Mouse (Mus musculus) stomach, embryonic 14.5 days (tissue): ENCODE measurements at regions not wholly inside any gene's neighbourhood (a gene's known extent, or its start where the extent isn't known, plus 50 kb on each side); places are given as distances from the start of the nearest gene placed in this dataset.

Source experiments
- ATAC-seq: fragments of 200-750 bp; cut with Nextera tagmentation; 2 replicates; pipeline ENCODE4 v1.8.0; 2017; ENCODE audit warnings: low read depth, moderate TSS enrichment; ENCODE audit not compliant: insufficient number of reproducible peaks, insufficient read depth, low FRiP score
- H3K27ac ChIP-seq: fragments of 300-500 bp; sonication (generic); 2 replicates; pipeline ENCODE4 v1.5.1; 2014; ENCODE audit warnings: mild to moderate bottlenecking, low read length, moderate library complexity, mixed read lengths
- H3K27me3 ChIP-seq: fragments of 300-500 bp; sonication (generic); 2 replicates; pipeline ENCODE4 v1.6.1; 2014; ENCODE audit warnings: low read length, control low read depth, mixed read lengths; ENCODE audit not compliant: control insufficient read depth, insufficient read depth
- H3K36me3 ChIP-seq: fragments of 300-500 bp; sonication (generic); 2 replicates; pipeline ENCODE4 v1.6.1; 2014; ENCODE audit warnings: mild to moderate bottlenecking, control low read depth, low read length, moderate library complexity, mixed read lengths; ENCODE audit not compliant: control insufficient read depth, insufficient read depth
- H3K4me1 ChIP-seq: fragments of 300-500 bp; sonication (generic); 2 replicates; pipeline ENCODE4 v1.6.1; 2014; ENCODE audit warnings: low read length, control low read depth, mixed read lengths; ENCODE audit not compliant: control insufficient read depth, insufficient read depth
- H3K4me2 ChIP-seq: fragments of 300-500 bp; sonication (generic); replicated peaks from 2 replicates; pipeline ENCODE4 v1.6.1; 2014; ENCODE audit warnings: low read depth, low read length, control low read depth
- H3K4me3 ChIP-seq: fragments of 300-500 bp; sonication (generic); 2 replicates; pipeline ENCODE4 v1.5.1; 2014; ENCODE audit warnings: low read depth, low read length, control low read depth
- H3K9ac ChIP-seq: fragments of 300-500 bp; sonication (generic); replicated peaks from 2 replicates; pipeline ENCODE4 v1.6.1; 2014; ENCODE audit warnings: low read depth, mild to moderate bottlenecking, control low read depth, low read length, moderate library complexity, mixed read lengths
- H3K9me3 ChIP-seq: fragments of 300-500 bp; sonication (generic); 2 replicates; pipeline ENCODE4 v1.6.1; 2016; ENCODE audit warnings: low read depth, low read length, control low read depth; ENCODE audit not compliant: control insufficient read depth
- WGBS: fragments of 180-500 bp; shearing (Covaris S2); extraction: QIAGEN DNeasy Blood & Tissue Kit; methylation state at CpG from one replicate; pipeline ENCODE4 v1.1.7; 2014; 5-methylcytosine and 5-hydroxymethylcytosine counted together

DNA sequence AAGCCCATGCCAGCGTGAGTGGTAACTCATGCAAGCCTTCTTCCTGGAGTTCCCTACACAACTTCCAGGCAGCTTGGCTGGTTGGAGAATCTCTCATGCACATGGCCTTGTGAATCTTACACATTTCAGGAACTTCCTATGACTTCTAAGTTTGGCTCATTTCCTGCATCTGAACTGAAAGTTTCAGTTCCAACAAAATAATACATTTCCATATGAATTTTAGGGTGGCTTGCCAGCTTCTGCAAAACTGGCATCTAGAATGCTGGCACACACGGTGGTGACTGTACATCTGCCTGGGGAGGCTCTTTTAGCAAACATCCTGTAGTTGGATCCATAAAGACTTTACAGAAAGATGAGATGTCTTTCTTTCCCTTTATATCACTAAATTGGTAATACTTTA lies 110.6 kb upstream of the Kbtbd8 start:
- H3K4me1 ChIP-seq: no peaks in the 10 kb centered on the region
- no peaks in the 10 kb centered on the region for H3K27me3 ChIP-seq
- no peak overlapping the region for H3K4me3 ChIP-seq
- H3K9me3 ChIP-seq: no peaks in the 10 kb centered on the region
- no peak overlapping the region for H3K27ac ChIP-seq
- no peak overlapping the region for H3K9ac ChIP-seq
- H3K4me2 ChIP-seq: no peak overlapping the region
- WGBS: 83% methylated on average over 2 of the region's 2 CpGs
- H3K36me3 ChIP-seq: no peaks in the 10 kb centered on the region
- no peak for ATAC-seq

DNA sequence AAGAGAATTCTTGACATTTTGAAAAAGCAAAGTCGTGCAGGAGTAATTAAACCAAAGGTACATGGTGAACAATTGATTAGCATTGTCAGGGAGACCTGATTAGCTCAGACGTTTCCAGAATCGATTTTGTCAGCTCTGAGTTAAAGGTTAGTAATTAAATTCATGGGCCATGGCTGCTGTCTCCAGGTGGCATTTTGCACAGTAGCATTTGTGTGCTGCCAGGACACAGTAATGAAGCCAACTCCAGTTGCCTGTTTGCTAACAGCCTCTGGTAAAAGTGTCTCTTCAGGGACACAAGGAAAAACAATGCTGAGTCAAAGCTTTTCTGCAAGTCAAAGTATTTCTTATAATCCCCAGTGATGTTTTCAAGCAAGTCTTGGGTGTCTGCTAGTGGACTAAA lies 113.3 kb upstream of the Kbtbd8 start:
- Histone ChIP-seq H3K36me3 (no peaks in the 10 kb centered on the region), H3K4me1 (no peaks in the 10 kb centered on the region), H3K4me3 (no peak overlapping the region), H3K9ac (no peak overlapping the region), H3K27ac (no peak overlapping the region), H3K4me2 (no peak overlapping the region), H3K27me3 (no peaks in the 10 kb centered on the region), H3K9me3 (no peaks in the 10 kb centered on the region)
- no peak for ATAC-seq
- WGBS: 43% methylated on average over 3 of the region's 3 CpGs

DNA sequence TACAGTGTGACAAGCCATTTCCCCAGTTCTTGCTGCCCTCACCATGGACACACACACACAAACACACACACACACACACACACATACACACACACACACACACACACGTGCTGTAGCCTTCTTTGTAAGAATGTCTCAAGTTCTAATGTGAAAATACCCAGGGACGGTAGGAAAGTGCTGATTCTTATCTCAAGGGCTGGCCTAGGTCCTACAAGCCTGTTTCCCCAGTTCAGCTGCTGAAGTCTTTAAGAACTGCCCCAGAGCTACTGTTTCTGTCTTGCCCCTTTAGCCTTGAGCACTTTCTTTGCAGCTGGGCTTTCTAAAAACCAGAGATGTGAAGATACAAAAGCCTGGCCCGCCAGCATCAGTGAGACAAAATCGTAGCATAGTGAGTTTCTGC lies 117.5 kb upstream of the Kbtbd8 start:
- H3K4me2 ChIP-seq: no peak overlapping the region
- no peaks in the 10 kb centered on the region for H3K27me3 ChIP-seq
- no peak overlapping the region for H3K9ac ChIP-seq
- H3K27ac ChIP-seq: no peak overlapping the region
- H3K4me1 ChIP-seq: no peaks in the 10 kb centered on the region
- WGBS: 66% methylated on average over 4 of the region's 4 CpGs
- no peak for ATAC-seq
- H3K9me3 ChIP-seq: no peaks in the 10 kb centered on the region
- no peaks in the 10 kb centered on the region for H3K36me3 ChIP-seq
- H3K4me3 ChIP-seq: no peak overlapping the region

DNA sequence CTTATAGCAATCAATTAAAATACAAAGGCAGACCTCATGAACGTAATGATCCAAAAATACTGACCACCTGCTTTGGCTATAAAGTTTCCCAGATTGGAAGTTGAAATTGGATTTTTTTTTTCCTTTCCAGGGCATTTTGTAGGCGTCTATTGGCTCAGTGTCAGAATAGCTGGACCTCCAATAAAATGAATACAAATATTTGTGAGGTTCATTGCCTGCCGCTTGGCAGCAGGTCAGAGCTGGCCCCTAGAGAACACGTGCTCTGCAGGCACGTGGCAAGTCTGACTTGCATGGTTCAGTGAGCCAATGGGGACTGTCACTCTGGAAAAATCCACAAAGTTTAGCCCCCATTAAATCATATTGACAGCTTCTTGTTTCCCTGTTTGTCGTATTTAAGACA lies 118.0 kb upstream of the Kbtbd8 start:
- Histone ChIP-seq H3K27ac (no peak overlapping the region), H3K27me3 (no peaks in the 10 kb centered on the region), H3K9ac (no peak overlapping the region), H3K4me2 (no peak overlapping the region), H3K4me1 (no peaks in the 10 kb centered on the region), H3K4me3 (no peak overlapping the region), H3K9me3 (no peaks in the 10 kb centered on the region), H3K36me3 (no peaks in the 10 kb centered on the region)
- ATAC-seq: no peak
- 64% methylated on average over 6 of the region's 6 CpGs for WGBS

DNA sequence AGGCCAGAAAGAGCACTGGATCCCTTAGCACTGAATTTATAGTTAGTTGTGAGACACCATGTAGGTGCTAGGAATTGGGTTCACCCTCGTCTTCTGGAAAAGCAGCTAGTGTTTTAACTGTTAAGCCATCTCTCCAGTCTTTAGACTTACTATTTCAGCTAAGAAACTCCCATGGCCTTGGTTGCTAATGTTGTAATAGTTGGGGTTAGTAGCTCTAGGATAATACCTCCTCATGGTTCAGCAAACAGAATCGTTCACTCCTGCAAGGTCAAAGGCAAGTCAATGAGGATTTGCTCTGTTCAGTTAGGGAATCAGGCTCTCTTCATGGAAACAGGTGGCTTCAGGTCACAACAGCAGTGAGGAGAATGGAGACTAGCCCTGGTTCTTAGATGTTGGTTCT lies 118.7 kb upstream of the Kbtbd8 start:
- no peaks in the 10 kb centered on the region for H3K9me3 ChIP-seq
- no peak overlapping the region for H3K9ac ChIP-seq
- H3K36me3 ChIP-seq: no peaks in the 10 kb centered on the region
- no peak overlapping the region for H3K27ac ChIP-seq
- no peak overlapping the region for H3K4me2 ChIP-seq
- no peaks in the 10 kb centered on the region for H3K27me3 ChIP-seq
- no peak for ATAC-seq
- H3K4me3 ChIP-seq: no peak overlapping the region
- no peaks in the 10 kb centered on the region for H3K4me1 ChIP-seq
- WGBS: 73% methylated on average over 2 of the region's 2 CpGs

DNA sequence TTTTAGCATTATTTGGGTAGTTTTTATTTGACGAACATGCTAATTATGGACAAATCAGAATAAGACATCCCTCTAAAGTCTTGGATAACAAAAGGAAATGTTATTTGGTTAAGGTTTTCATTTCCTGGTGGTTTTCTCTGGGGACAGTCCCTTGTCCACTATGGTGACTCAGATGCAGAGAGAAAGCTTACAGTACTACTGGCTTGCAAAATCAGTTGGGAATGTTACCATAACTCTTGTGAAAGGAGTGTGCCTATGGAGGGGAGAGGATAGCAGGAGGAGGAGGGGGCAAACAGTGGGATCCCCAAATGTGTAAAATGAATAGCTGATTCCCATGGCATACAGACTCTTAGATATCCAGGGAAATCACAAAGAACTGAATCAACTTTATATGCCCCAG lies 122.7 kb upstream of the Kbtbd8 start:
- H3K27me3 ChIP-seq: no peaks in the 10 kb centered on the region
- no peaks in the 10 kb centered on the region for H3K9me3 ChIP-seq
- no peak overlapping the region for H3K27ac ChIP-seq
- no peak overlapping the region for H3K9ac ChIP-seq
- ATAC-seq: no peak
- no peak overlapping the region for H3K4me2 ChIP-seq
- no peaks in the 10 kb centered on the region for H3K36me3 ChIP-seq
- no peaks in the 10 kb centered on the region for H3K4me1 ChIP-seq
- no peak overlapping the region for H3K4me3 ChIP-seq
- WGBS: 88% methylated on average over 1 of the region's 1 CpGs

DNA sequence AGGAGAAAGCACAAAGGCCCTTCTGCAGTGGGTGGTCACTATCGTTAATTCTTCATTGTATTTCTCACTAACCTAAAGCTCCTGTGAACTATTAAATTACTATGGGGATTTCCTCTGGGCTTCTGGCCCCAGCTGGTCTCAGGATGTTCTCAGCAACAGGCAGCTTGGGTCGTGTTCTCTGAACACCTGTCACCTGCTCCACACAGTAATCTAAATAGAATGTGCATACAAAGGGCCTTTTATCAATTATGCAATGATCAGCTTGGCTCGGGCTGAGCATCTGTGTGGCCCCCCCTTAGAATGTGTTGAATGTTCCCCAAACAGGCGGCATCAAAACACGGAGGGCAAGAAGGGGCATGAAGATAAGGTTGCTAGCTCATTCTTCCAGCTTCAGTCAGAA lies 129.6 kb upstream of the Kbtbd8 start:
- H3K27me3 ChIP-seq: no peaks in the 10 kb centered on the region
- H3K9me3 ChIP-seq: no peaks in the 10 kb centered on the region
- H3K4me3 ChIP-seq: no peak overlapping the region
- no peak overlapping the region for H3K4me2 ChIP-seq
- H3K4me1 ChIP-seq: no peaks in the 10 kb centered on the region
- no peak overlapping the region for H3K9ac ChIP-seq
- H3K36me3 ChIP-seq: no peaks in the 10 kb centered on the region
- WGBS: 48% methylated on average over 5 of the region's 5 CpGs
- no peak overlapping the region for H3K27ac ChIP-seq
- ATAC-seq: no peak

DNA sequence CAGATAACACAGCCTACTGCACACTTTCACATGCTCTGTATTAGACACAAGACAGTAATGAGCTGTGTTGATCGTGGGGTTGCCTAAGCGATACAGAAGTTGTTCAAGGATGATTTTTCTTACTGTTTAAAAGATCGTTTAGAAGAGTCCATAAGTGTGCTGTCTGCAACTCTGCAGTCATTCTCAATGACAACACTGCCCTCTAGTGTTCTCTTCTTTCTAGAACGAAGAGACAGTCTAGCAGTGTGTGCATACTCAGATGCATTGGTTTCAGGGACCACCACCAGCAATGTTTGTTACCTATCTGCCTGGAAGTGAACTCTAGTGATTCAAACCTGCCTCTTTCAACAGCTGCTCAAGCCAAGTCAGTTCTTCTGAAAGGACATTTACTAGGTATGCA lies 130.7 kb upstream of the Kbtbd8 start:
- no peak overlapping the region for H3K9ac ChIP-seq
- H3K9me3 ChIP-seq: no peaks in the 10 kb centered on the region
- no peaks in the 10 kb centered on the region for H3K27me3 ChIP-seq
- ATAC-seq: peak; percentile 86; the same call in 1 of the 2 replicates
- no peak overlapping the region for H3K4me3 ChIP-seq
- 7% methylated on average over 4 of the region's 4 CpGs for WGBS
- no peak overlapping the region for H3K27ac ChIP-seq
- no peaks in the 10 kb centered on the region for H3K4me1 ChIP-seq
- H3K4me2 ChIP-seq: no peak overlapping the region
- no peaks in the 10 kb centered on the region for H3K36me3 ChIP-seq

DNA sequence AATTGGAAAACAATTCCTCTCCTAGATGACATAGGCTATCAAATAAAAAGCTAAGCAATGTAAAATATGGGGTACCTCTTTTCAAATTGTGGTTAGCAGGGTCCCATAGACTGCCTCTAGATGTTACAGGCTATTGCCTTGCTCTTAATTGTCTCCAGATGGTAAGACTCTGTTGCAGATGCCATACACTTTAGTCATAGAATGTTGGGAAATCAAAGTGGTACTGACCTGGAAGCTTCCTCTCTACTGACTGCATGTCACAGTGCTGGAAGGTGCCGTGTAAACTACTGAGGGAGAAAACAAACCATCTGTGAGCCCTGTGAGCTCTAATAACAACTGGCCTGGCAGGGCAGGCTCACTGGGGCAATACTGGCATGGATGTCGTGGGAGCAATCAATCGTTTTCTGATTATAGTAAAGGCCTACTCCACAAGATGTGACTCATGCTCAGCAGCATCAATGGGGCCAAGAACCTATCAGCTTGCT lies 132.6 kb upstream of the Kbtbd8 start:
- Histone ChIP-seq H3K9me3 (no peaks in the 10 kb centered on the region), H3K4me3 (no peak overlapping the region), H3K4me1 (no peaks in the 10 kb centered on the region), H3K4me2 (no peak overlapping the region), H3K9ac (no peak overlapping the region), H3K27me3 (no peaks in the 10 kb centered on the region), H3K27ac (no peak overlapping the region), H3K36me3 (no peaks in the 10 kb centered on the region)
- WGBS: 90% methylated on average over 3 of the region's 3 CpGs
- no peak for ATAC-seq
